Mouse (Mus musculus): ENCODE results near the gene Crim1.

- TF ChIP-seq GATA1 (IDR thresholded peaks at IDR 0.05; ENCODE audit: low read length) (no peak), TAL1 (IDR thresholded peaks at IDR 0.05; ENCODE audit: low read length) (no peak)
Measured at GRCm38 (mm10) chr17:78232703-78233102, 32.7 kb downstream of the Crim1 start.

Data from erythroblast, embryonic 14.5 days (primary cell).